Mouse (Mus musculus) cortical plate, adult 2 months (tissue): Measurements from ENCODE around the gene Robo1.

Experiments
- CTCF ChIP-seq: fragments of 200-500 bp; IDR thresholded peaks from 2 replicates; pipeline ENCODE4 v1.5.1; 2011; ENCODE audit warnings: mild to moderate bottlenecking, control low read depth, low read length; ENCODE audit not compliant: insufficient read depth; ENCODE audit errors: extremely low read depth
- POLR2A ChIP-seq: fragments of 200-500 bp; IDR thresholded peaks from 2 replicates; pipeline ENCODE4 v1.6.1; 2011; ENCODE audit warnings: mild to moderate bottlenecking, low read length, control low read depth; ENCODE audit not compliant: insufficient read depth; ENCODE audit errors: extremely low read depth

- TF ChIP-seq POLR2A (no peak), CTCF (no peak)
Measured at GRCm38 (mm10) chr16:72861707-72862277, 553.7 kb downstream of the Robo1 start.
